Mouse (Mus musculus): ENCODE data around the gene Lenep. TPM values are rescaled to one million over a fixed set of nuclear protein-coding genes. Genes with fewer than 3 reads are reported as not detected.

The Lenep gene
- polyA plus RNA-seq, 1 experiment from 2014 or later, result 0.15 TPM

GRCm38 (mm10) chr3:89417840-89418169 is 15.2 kb upstream of the Lenep start:
- Histone ChIP-seq H3K9me3 (no peaks in the 10 kb centered on the region), H3K27ac (peak overlapping the region; percentile 93), H3K4me1 (peaks cover 52% of the 10 kb centered on the region), H3K27me3 (ENCODE audit: poor library complexity, severe bottlenecking) (no peaks in the 10 kb centered on the region), H3K36me3 (replicated peaks) (peaks cover 40% of the 10 kb centered on the region), H3K4me3 (peak overlapping the region; percentile 71)
- no peak for DNase-seq (ENCODE audit: extremely low spot score, low spot score)
- under 1% methylated on average over 20 of the region's 20 CpGs for WGBS

GRCm38 (mm10) chr3:89417131-89417530 is 14.5 kb upstream of the Lenep start:
- 37% methylated on average over 2 of the region's 2 CpGs for WGBS
- Histone ChIP-seq H3K4me3 (peak overlapping the region; percentile 71), H3K9me3 (no peaks in the 10 kb centered on the region), H3K36me3 (replicated peaks) (peaks cover 41% of the 10 kb centered on the region), H3K27me3 (ENCODE audit: poor library complexity, severe bottlenecking) (no peaks in the 10 kb centered on the region), H3K4me1 (peaks cover 48% of the 10 kb centered on the region), H3K27ac (peak overlapping the region; percentile 93)
- DNase-seq (ENCODE audit: extremely low spot score, low spot score), result no peak

GRCm38 (mm10) chr3:89416158-89416557 is 13.6 kb upstream of the Lenep start:
- DNase-seq (ENCODE audit: extremely low spot score, low spot score), result no peak
- Histone ChIP-seq H3K9me3 (no peaks in the 10 kb centered on the region), H3K36me3 (replicated peaks) (peaks cover 41% of the 10 kb centered on the region), H3K4me1 (peaks cover 43% of the 10 kb centered on the region), H3K27ac (no peak overlapping the region), H3K4me3 (peak overlapping the region; percentile 71), H3K27me3 (ENCODE audit: poor library complexity, severe bottlenecking) (no peaks in the 10 kb centered on the region)
- WGBS, result 95% methylated on average over 8 of the region's 8 CpGs

GRCm38 (mm10) chr3:89411490-89412393 is 9.1 kb upstream of the Lenep start, which contains the start of gene Flad1:
Gene Flad1, minus strand, starts transcription at chr3:89411870.
- Histone ChIP-seq H3K27ac (peak within 1 kb of the TSS; percentile 82), H3K36me3 (replicated peaks) (peaks cover 62% of the 10 kb centered on the region), H3K4me1 (peaks cover 21% of the 10 kb centered on the region), H3K4me3 (peak within 1 kb of the TSS; percentile 67), H3K9me3 (no peaks in the 10 kb centered on the region), H3K27me3 (ENCODE audit: poor library complexity, severe bottlenecking) (no peaks in the 10 kb centered on the region)
- DNase-seq (ENCODE audit: extremely low spot score, low spot score), result peak; percentile 95
- 8% methylated on average over 28 of the region's 28 CpGs for WGBS

GRCm38 (mm10) chr3:89410864-89411263 is 8.3 kb upstream of the Lenep start:
- Histone ChIP-seq H3K4me1 (peaks cover 14% of the 10 kb centered on the region), H3K27me3 (ENCODE audit: poor library complexity, severe bottlenecking) (no peaks in the 10 kb centered on the region), H3K36me3 (replicated peaks) (peaks cover 55% of the 10 kb centered on the region), H3K9me3 (no peaks in the 10 kb centered on the region), H3K27ac (peak overlapping the region; percentile 82), H3K4me3 (peak overlapping the region; percentile 67)
- WGBS, result 84% methylated on average over 10 of the region's 10 CpGs
- DNase-seq (ENCODE audit: extremely low spot score, low spot score), result no peak

- Histone ChIP-seq H3K36me3 (replicated peaks) (peaks cover 52% of the 10 kb centered on the region), H3K27ac (no peak overlapping the region), H3K4me1 (peaks cover 14% of the 10 kb centered on the region), H3K27me3 (ENCODE audit: poor library complexity, severe bottlenecking) (no peaks in the 10 kb centered on the region), H3K9me3 (no peaks in the 10 kb centered on the region), H3K4me3 (no peak overlapping the region)
- 95% methylated on average over 3 of the region's 3 CpGs for WGBS
- DNase-seq (ENCODE audit: extremely low spot score, low spot score), result no peak
Measured at GRCm38 (mm10) chr3:89409701-89410100, 7.1 kb upstream of the Lenep start.

GRCm38 (mm10) chr3:89408448-89408847 is 5.9 kb upstream of the Lenep start:
- Histone ChIP-seq H3K27me3 (ENCODE audit: poor library complexity, severe bottlenecking) (no peaks in the 10 kb centered on the region), H3K27ac (no peak overlapping the region), H3K4me1 (peaks cover 14% of the 10 kb centered on the region), H3K36me3 (replicated peaks) (peaks cover 51% of the 10 kb centered on the region), H3K4me3 (peak overlapping the region; percentile 6; the same call in 1 of the 2 replicates), H3K9me3 (no peaks in the 10 kb centered on the region)
- DNase-seq (ENCODE audit: extremely low spot score, low spot score), result no peak
- WGBS, result 66% methylated on average over 16 of the region's 16 CpGs

GRCm38 (mm10) chr3:89406887-89407286 is 4.3 kb upstream of the Lenep start:
- Histone ChIP-seq H3K27me3 (ENCODE audit: poor library complexity, severe bottlenecking) (no peaks in the 10 kb centered on the region), H3K27ac (no peak overlapping the region), H3K36me3 (replicated peaks) (peaks cover 58% of the 10 kb centered on the region), H3K4me3 (no peak overlapping the region), H3K4me1 (peaks cover 10% of the 10 kb centered on the region), H3K9me3 (no peaks in the 10 kb centered on the region)
- 92% methylated on average over 6 of the region's 6 CpGs for WGBS
- DNase-seq (ENCODE audit: extremely low spot score, low spot score), result no peak

- no peaks in the 10 kb centered on the region for H3K27me3 ChIP-seq (ENCODE audit: poor library complexity, severe bottlenecking)
- no peak overlapping the region for H3K27ac ChIP-seq
- DNase-seq (ENCODE audit: extremely low spot score, low spot score), result no peak
- H3K36me3 ChIP-seq (replicated peaks), result peaks cover 53% of the 10 kb centered on the region
- H3K4me3 ChIP-seq, result no peak overlapping the region
- no peaks in the 10 kb centered on the region for H3K9me3 ChIP-seq
- H3K4me1 ChIP-seq, result peaks cover 7% of the 10 kb centered on the region
- 89% methylated on average over 7 of the region's 7 CpGs for WGBS
Measured at GRCm38 (mm10) chr3:89401329-89401728, 1.3 kb downstream of the Lenep start.

- Histone ChIP-seq H3K27ac (peak overlapping the region; percentile 90), H3K4me3 (peak overlapping the region; percentile 75), H3K4me1 (peaks cover 54% of the 10 kb centered on the region), H3K36me3 (replicated peaks) (peaks cover 14% of the 10 kb centered on the region), H3K27me3 (ENCODE audit: poor library complexity, severe bottlenecking) (peaks cover 23% of the 10 kb centered on the region), H3K9me3 (no peaks in the 10 kb centered on the region)
- DNase-seq (ENCODE audit: extremely low spot score, low spot score), result no peak
- 3% methylated on average over 4 of the region's 4 CpGs for WGBS
Measured at GRCm38 (mm10) chr3:89396654-89397005, 6.0 kb downstream of the Lenep start.

- H3K9me3 ChIP-seq, result no peaks in the 10 kb centered on the region
- H3K27me3 ChIP-seq (ENCODE audit: poor library complexity, severe bottlenecking), result peaks cover 29% of the 10 kb centered on the region
- H3K4me3 ChIP-seq, result peak overlapping the region; percentile 75
- peak; percentile 77 for DNase-seq (ENCODE audit: extremely low spot score, low spot score)
- H3K27ac ChIP-seq, result peak overlapping the region; percentile 90
- H3K4me1 ChIP-seq, result peaks cover 60% of the 10 kb centered on the region
- H3K36me3 ChIP-seq (replicated peaks), result peaks cover 8% of the 10 kb centered on the region; the same call in 1 of the 2 replicates
- under 1% methylated on average over 40 of the region's 44 CpGs for WGBS
Measured at GRCm38 (mm10) chr3:89395806-89396653, 6.6 kb downstream of the Lenep start.

GRCm38 (mm10) chr3:89395419-89395805 is 7.2 kb downstream of the Lenep start:
- no peak for DNase-seq (ENCODE audit: extremely low spot score, low spot score)
- peaks cover 35% of the 10 kb centered on the region for H3K27me3 ChIP-seq (ENCODE audit: poor library complexity, severe bottlenecking)
- under 1% methylated on average over 10 of the region's 10 CpGs for WGBS
- peak overlapping the region; percentile 90 for H3K27ac ChIP-seq
- 0 out of 2 replicates have a peak, but pooled peaks cover 8% of the 10 kb centered on the region for H3K36me3 ChIP-seq (replicated peaks)
- H3K4me3 ChIP-seq, result peak overlapping the region; percentile 75
- no peaks in the 10 kb centered on the region for H3K9me3 ChIP-seq
- peaks cover 66% of the 10 kb centered on the region for H3K4me1 ChIP-seq

- no peaks in the 10 kb centered on the region for H3K9me3 ChIP-seq
- peak overlapping the region; percentile 75 for H3K4me3 ChIP-seq
- WGBS, result under 1% methylated on average over 12 of the region's 12 CpGs
- peaks cover 41% of the 10 kb centered on the region for H3K27me3 ChIP-seq (ENCODE audit: poor library complexity, severe bottlenecking)
- peaks cover 71% of the 10 kb centered on the region for H3K4me1 ChIP-seq
- peak overlapping the region; percentile 90 for H3K27ac ChIP-seq
- 0 out of 2 replicates have a peak, but pooled peaks cover 2% of the 10 kb centered on the region for H3K36me3 ChIP-seq (replicated peaks)
- peak; percentile 87 for DNase-seq (ENCODE audit: extremely low spot score, low spot score)
Measured at GRCm38 (mm10) chr3:89394894-89395256, 7.7 kb downstream of the Lenep start.
